ENCODE assay signal across 8 mouse cellular contexts in genomic region chr12:38779186-38779777, GRCm38 (mm10). TPM values are rescaled to one million over a fixed set of nuclear protein-coding genes. Genes with fewer than 3 reads are reported as not detected.
DNase-seq lines count a peak whose midpoint lies in the region; ATAC-seq and TF ChIP-seq lines count a peak whose summit lies in the region.

Gene Etv1, plus strand, starts transcription at chr12:38779380.

- H3K27ac ChIP-seq in cortical plate, adult 2 months (ENCODE audit: insufficient read depth, low read length): peak within 1 kb of the TSS; percentile 84
- H3K27ac ChIP-seq in intestine, embryonic 16.5 days (ENCODE audit: low read length): peak within 1 kb of the TSS; percentile 93
- peak within 1 kb of the TSS; percentile 93 for H3K27ac ChIP-seq in limb, embryonic 13.5 days
- H3K27ac ChIP-seq in midbrain, embryonic 12.5 days (replicated peaks): peak within 1 kb of the TSS; percentile 84

- H3K4me2 ChIP-seq in intestine, embryonic 16.5 days (ENCODE audit: low read depth, low read length): peak within 1 kb of the TSS; percentile 97
- H3K4me2 ChIP-seq in limb, embryonic 13.5 days (replicated peaks): peak within 1 kb of the TSS; percentile 96
- peak within 1 kb of the TSS; percentile 96 for H3K4me2 ChIP-seq in midbrain, embryonic 12.5 days (replicated peaks)

- no peak for TF ChIP-seq CTCF in cortical plate, adult 2 months (IDR thresholded peaks at IDR 0.05; ENCODE audit: extremely low read depth, insufficient read depth, low read length)

- no peaks in the 10 kb centered on the region for H3K36me3 ChIP-seq in intestine, embryonic 16.5 days (ENCODE audit: control insufficient read depth, insufficient read depth, low read length)
- H3K36me3 ChIP-seq in limb, embryonic 13.5 days: no peaks in the 10 kb centered on the region
- no peaks in the 10 kb centered on the region for H3K36me3 ChIP-seq in midbrain, embryonic 12.5 days

- under 1% methylated on average over 20 of the region's 20 CpGs for WGBS in intestine, embryonic 16.5 days
- under 1% methylated on average over 20 of the region's 20 CpGs for WGBS in limb, embryonic 13.5 days
- under 1% methylated on average over 20 of the region's 20 CpGs for WGBS in midbrain, embryonic 12.5 days

- no peaks in the 10 kb centered on the region for H3K9me3 ChIP-seq in intestine, embryonic 16.5 days (ENCODE audit: control insufficient read depth, low read length)
- H3K9me3 ChIP-seq in limb, embryonic 13.5 days: no peaks in the 10 kb centered on the region
- H3K9me3 ChIP-seq in midbrain, embryonic 12.5 days: no peaks in the 10 kb centered on the region

- H3K4me3 ChIP-seq in cortical plate, adult 2 months (ENCODE audit: insufficient read depth, low read length): peak within 1 kb of the TSS; percentile 84
- H3K4me3 ChIP-seq in intestine, embryonic 16.5 days (ENCODE audit: low read length): peak within 1 kb of the TSS; percentile 59
- peak within 1 kb of the TSS; percentile 63 for H3K4me3 ChIP-seq in limb, embryonic 13.5 days
- peak within 1 kb of the TSS; percentile 65 for H3K4me3 ChIP-seq in midbrain, embryonic 12.5 days

- H3K9ac ChIP-seq in intestine, embryonic 16.5 days (ENCODE audit: low read depth, low read length): peak within 1 kb of the TSS; percentile 65
- peak within 1 kb of the TSS; percentile 72 for H3K9ac ChIP-seq in limb, embryonic 13.5 days
- peak within 1 kb of the TSS; percentile 60 for H3K9ac ChIP-seq in midbrain, embryonic 12.5 days (replicated peaks)

- DNase-seq in layer of hippocampus, adult 18-20 months (ENCODE audit: low spot score in 2 of 2): peak in 1 of 2 experiments; percentile 37
- no peak for DNase-seq in layer of hippocampus, adult 9-10 months (ENCODE audit: low spot score)
- peak; percentile 98 for DNase-seq in heart, adult 11 months
- DNase-seq in spleen, postnatal 10 days (ENCODE audit: low spot score in 2 of 2): peak; percentile 12 to 37

- H3K27me3 ChIP-seq in intestine, embryonic 16.5 days (replicated peaks; ENCODE audit: control insufficient read depth, insufficient read depth, low read length): no peaks in the 10 kb centered on the region
- H3K27me3 ChIP-seq in limb, embryonic 13.5 days: no peaks in the 10 kb centered on the region
- H3K27me3 ChIP-seq in midbrain, embryonic 12.5 days: no peaks in the 10 kb centered on the region

- H3K4me1 ChIP-seq in cortical plate, adult 2 months (ENCODE audit: control insufficient read depth, insufficient read depth, low read length): no peaks in the 10 kb centered on the region
- no peaks in the 10 kb centered on the region for H3K4me1 ChIP-seq in intestine, embryonic 16.5 days (ENCODE audit: control insufficient read depth, insufficient read depth, low read length)
- H3K4me1 ChIP-seq in limb, embryonic 13.5 days: peaks cover 11% of the 10 kb centered on the region
- H3K4me1 ChIP-seq in midbrain, embryonic 12.5 days: peaks cover 7% of the 10 kb centered on the region; the same call in 1 of the 2 replicates

- peak; percentile 48 for ATAC-seq in intestine, embryonic 16.5 days
- peak; percentile 41 for ATAC-seq in limb, embryonic 13.5 days (ENCODE audit: low FRiP score, low read depth)
- peak; percentile 35 for ATAC-seq in midbrain, embryonic 12.5 days (ENCODE audit: low FRiP score, low read depth)

- 0 out of 2 replicates have a peak, but pooled peaks have one; percentile 30 for TF ChIP-seq POLR2A in cortical plate, adult 2 months (IDR thresholded peaks at IDR 0.05; ENCODE audit: extremely low read depth, insufficient read depth, low read length)

RNA-seq across cellular contexts. Expression of gene Etv1, which starts in this region (rescaled TPM):
- total RNA-seq in layer of hippocampus, adult 18-20 months (2021): 100 to 1,000 TPM; 101 to 113 TPM
- 31.5 and 34.6 TPM in 2 replicates for polyA plus RNA-seq in cortical plate, adult 2 months (2012; rRNA removed)
- 29.0 and 31.6 TPM in 2 replicates for polyA plus RNA-seq in intestine, embryonic 16.5 days (2015; fragmentation: Nextera tagmentation; extraction: Ambion mirVana)
- 26.1 and 31.0 TPM in 2 replicates for polyA plus RNA-seq in limb, embryonic 13.5 days (2015; fragmentation: Nextera tagmentation; extraction: Ambion mirVana)
- 13.5 and 16.0 TPM in 2 replicates for polyA plus RNA-seq in midbrain, embryonic 12.5 days (2016; fragmentation: Nextera tagmentation; extraction: Ambion mirVana)
